Mouse (Mus musculus) embryonic fibroblast, embryonic 13.5 days (primary cell): ENCODE results near the gene Tmem43.

Source experiments
- CTCF ChIP-seq: IDR thresholded peaks from 2 replicates; pipeline ENCODE4 v1.5.1; 2011; ENCODE audit warnings: mild to moderate bottlenecking, control low read depth, low read length, moderate library complexity, borderline replicate concordance; ENCODE audit not compliant: insufficient read depth
- POLR2A ChIP-seq: IDR thresholded peaks from 2 replicates; pipeline ENCODE4 v1.6.1; 2011; ENCODE audit warnings: low read depth, mild to moderate bottlenecking, control low read depth, low read length, moderate library complexity

DNA sequence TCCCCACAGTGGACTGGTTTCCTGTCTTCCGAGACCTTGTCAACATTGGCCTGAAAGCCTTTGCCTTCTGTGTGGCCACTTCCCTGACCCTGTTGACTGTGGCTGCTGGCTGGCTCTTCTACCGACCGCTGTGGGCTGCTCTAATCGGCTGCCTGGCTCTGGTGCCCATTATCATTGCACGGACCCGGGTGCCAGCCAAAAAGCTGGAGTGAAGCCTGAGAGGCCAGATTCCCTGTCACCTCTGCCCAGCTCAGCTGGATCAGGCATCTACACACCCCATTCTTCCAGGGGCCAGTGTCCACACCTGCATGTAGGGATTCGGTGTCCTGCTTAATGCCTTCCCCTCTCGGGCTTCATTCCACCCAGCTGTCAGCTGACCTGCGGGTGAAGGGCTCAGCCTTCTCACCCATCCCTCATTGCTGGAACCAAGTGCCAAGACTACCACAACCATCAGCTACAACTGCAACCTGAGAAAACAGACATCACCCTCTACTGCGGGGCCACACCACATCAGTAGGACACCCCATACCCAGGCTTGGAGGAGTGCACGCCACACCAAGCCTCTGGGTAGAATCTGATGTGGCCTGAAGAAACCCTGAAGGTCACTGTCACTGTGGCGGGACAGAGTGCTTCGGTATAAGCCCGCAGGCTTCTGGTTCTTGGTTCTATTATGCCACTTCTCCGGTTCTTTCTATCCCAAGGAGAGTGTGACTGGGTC, 13.4 kb downstream of the Tmem43 start:
- TF ChIP-seq CTCF (no peak), POLR2A (no peak)
